Mouse (Mus musculus): ENCODE measurements around the gene Relt.

The Relt gene

GRCm38 (mm10) chr7:100805391-100805790 is 57.9 kb downstream of the Relt start:
- DNase-seq (ENCODE audit: low read depth, low spot score) = no peak

- DNase-seq (ENCODE audit: low read depth, low spot score) = no peak
Observed at GRCm38 (mm10) chr7:100798810-100799209, 64.4 kb downstream of the Relt start.

Data from telencephalon, adult 2 months (tissue).